10 mouse cellular contexts compared by ENCODE assay signal in the genomic region with DNA sequence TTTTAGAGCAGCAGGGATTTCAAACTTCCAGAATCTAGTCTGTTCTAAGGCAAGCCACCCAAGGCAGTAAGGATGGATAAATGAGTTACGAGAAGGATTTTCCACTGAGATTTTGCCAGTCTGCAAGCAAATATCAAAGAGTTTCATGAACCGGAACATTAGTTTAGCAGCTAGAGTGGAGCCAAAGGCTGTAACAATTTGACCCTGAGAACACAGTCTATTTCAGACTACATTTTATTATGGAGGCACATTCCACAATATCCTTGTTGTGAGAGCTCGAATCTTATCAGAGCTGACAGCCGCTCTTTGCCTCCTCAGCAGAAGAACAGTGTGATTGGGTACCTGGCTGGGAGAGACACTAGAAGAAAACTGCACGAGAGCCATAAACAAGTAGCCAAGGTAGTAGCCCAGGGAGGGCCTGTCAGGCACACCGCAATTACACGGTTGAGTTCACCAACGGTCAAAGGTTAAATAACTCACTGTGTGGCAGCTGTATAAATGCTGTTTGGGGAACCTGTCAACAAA.
DNase-seq lines count a peak whose midpoint lies in the region; ATAC-seq lines count a peak whose summit lies in the region.
"Had no signal": no experiment of that assay in that cellular context is flagged by ENCODE, and none has a peak within 500 bp of the region (broad histone marks: within the 10 kb centered on the region; RNA-seq: fewer than 3 reads in every experiment).

No protein-coding gene starts in this region.

- H3K9ac ChIP-seq in heart, embryonic 13.5 days: no peak overlapping the region
- H3K9ac ChIP-seq in neural tube, embryonic 12.5 days: no peak overlapping the region

- ATAC-seq in heart, embryonic 13.5 days (ENCODE audit: extremely low read depth, insufficient number of reproducible peaks, low FRiP score, low TSS enrichment): no peak
- ATAC-seq in neural tube, embryonic 12.5 days (ENCODE audit: low FRiP score, low read depth): 0 out of 2 replicates have a peak, but pooled peaks have one; percentile 35

- no peak overlapping the region for H3K4me3 ChIP-seq in heart, embryonic 13.5 days
- H3K4me3 ChIP-seq in heart, embryonic 10.5 days: no peak overlapping the region
- no peak overlapping the region for H3K4me3 ChIP-seq in neural tube, embryonic 12.5 days

- no peaks in the 10 kb centered on the region for H3K27me3 ChIP-seq in heart, embryonic 13.5 days (replicated peaks)
- H3K27me3 ChIP-seq in heart, embryonic 10.5 days (ENCODE audit: insufficient read depth, poor library complexity, severe bottlenecking): no peaks in the 10 kb centered on the region
- H3K27me3 ChIP-seq in neural tube, embryonic 12.5 days (replicated peaks): no peaks in the 10 kb centered on the region

- no peak overlapping the region for H3K4me2 ChIP-seq in heart, embryonic 13.5 days
- H3K4me2 ChIP-seq in neural tube, embryonic 12.5 days (replicated peaks): no peak overlapping the region

- no peaks in the 10 kb centered on the region for H3K36me3 ChIP-seq in heart, embryonic 13.5 days
- no peaks in the 10 kb centered on the region for H3K36me3 ChIP-seq in heart, embryonic 10.5 days
- no peaks in the 10 kb centered on the region for H3K36me3 ChIP-seq in neural tube, embryonic 12.5 days

- 0 out of 2 replicates have a peak overlapping the region, but pooled peaks have one; percentile 9 for H3K27ac ChIP-seq in heart, embryonic 13.5 days (replicated peaks)
- no peak overlapping the region for H3K27ac ChIP-seq in heart, embryonic 10.5 days
- no peak overlapping the region for H3K27ac ChIP-seq in neural tube, embryonic 12.5 days

- DNase-seq in heart, embryonic 10.5 days (ENCODE audit: low spot score): no peak
- peak; percentile 74 for DNase-seq in embryo, embryonic 9.5 days (ENCODE audit: extremely low spot score)
- DNase-seq in kidney, adult 9 months: peak; percentile 87
- DNase-seq in cerebellum, postnatal 10 days: no peak
- no peak for DNase-seq in urinary bladder, postnatal 36 days (ENCODE audit: low spot score in 2 of 2)
- no peak for DNase-seq in spleen, postnatal 4 days (ENCODE audit: low spot score in 2 of 2)
- DNase-seq: gastrocnemius, postnatal 25 days; lung, postnatal 36 days had no signal

- H3K4me1 ChIP-seq in heart, embryonic 13.5 days: peaks cover 10% of the 10 kb centered on the region
- H3K4me1 ChIP-seq in heart, embryonic 10.5 days: peaks cover 5% of the 10 kb centered on the region; the same call in 1 of the 2 replicates
- H3K4me1 ChIP-seq in neural tube, embryonic 12.5 days: peaks cover 2% of the 10 kb centered on the region; the same call in 1 of the 2 replicates

- WGBS in heart, embryonic 13.5 days: 32% methylated on average over 8 of the region's 8 CpGs
- WGBS in heart, embryonic 10.5 days: 42% methylated on average over 8 of the region's 8 CpGs
- 16% methylated on average over 8 of the region's 8 CpGs for WGBS in neural tube, embryonic 12.5 days

- no peaks in the 10 kb centered on the region for H3K9me3 ChIP-seq in heart, embryonic 13.5 days
- no peaks in the 10 kb centered on the region for H3K9me3 ChIP-seq in heart, embryonic 10.5 days
- H3K9me3 ChIP-seq in neural tube, embryonic 12.5 days: no peaks in the 10 kb centered on the region

Comparison
In these comparisons a context has a peak if more than half of its experiments do, and no peak if none do; other contexts are left out.
1. DNase-seq: peak in embryo, embryonic 9.5 days (single experiment) and kidney, adult 9 months (single experiment); none in heart, embryonic 10.5 days (single experiment), cerebellum, postnatal 10 days (0 of 2), urinary bladder, postnatal 36 days (0 of 2) and spleen, postnatal 4 days (0 of 2).